ENCODE assay signal across 18 mouse cellular contexts in the genomic region with DNA sequence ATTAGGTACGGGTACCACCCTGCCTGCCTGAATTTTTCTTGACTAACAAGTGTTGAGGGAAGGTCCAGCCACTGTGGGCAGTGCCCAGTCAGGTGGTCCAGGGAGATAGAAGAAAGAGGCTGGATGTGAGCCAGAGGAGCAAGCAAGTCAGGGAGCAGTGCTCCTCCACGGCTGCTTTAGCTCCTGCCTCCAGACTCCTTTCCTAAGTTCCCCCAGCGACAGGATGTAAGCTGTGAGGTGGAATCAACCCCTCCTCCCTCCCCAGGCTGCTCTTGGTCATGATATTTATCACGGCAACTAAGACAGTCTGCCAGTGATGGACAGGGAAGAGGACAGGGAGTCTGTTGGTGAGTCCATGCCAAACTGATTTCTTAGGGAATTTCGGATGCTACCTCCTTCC. TPM values are rescaled to one million over a fixed set of nuclear protein-coding genes. Genes with fewer than 3 reads are reported as not detected.
DNase-seq lines count a peak whose midpoint lies in the region; TF ChIP-seq lines count a peak whose summit lies in the region.
"Had no signal": no experiment of that assay in that cellular context is flagged by ENCODE, and none has a peak within 500 bp of the region (broad histone marks: within the 10 kb centered on the region; RNA-seq: fewer than 3 reads in every experiment).

No protein-coding gene starts in this region.

- no peak overlapping the region for H3K4me3 ChIP-seq in left cerebral cortex, adult 2 months
- H3K4me3 ChIP-seq in cortical plate, adult 2 months (ENCODE audit: insufficient read depth, low read length) = no peak overlapping the region
- H3K4me3 ChIP-seq: embryonic facial prominence, embryonic 12.5 days; embryonic facial prominence, embryonic 15.5 days; heart, embryonic 10.5 days; heart, embryonic 13.5 days; hindbrain, embryonic 12.5 days; hindbrain, embryonic 15.5 days had no signal

- TF ChIP-seq POLR2A in cortical plate, adult 2 months (IDR thresholded peaks at IDR 0.05; ENCODE audit: extremely low read depth, insufficient read depth, low read length) = no peak

- TF ChIP-seq CTCF in left cerebral cortex, adult 2 months (IDR thresholded peaks at IDR 0.05) = no peak
- no peak for TF ChIP-seq CTCF in cortical plate, adult 2 months (IDR thresholded peaks at IDR 0.05; ENCODE audit: extremely low read depth, insufficient read depth, low read length)

- peak overlapping the region; percentile 21; the same call in 1 of the 2 replicates for H3K27ac ChIP-seq in left cerebral cortex, adult 2 months
- peak overlapping the region; percentile 43; the same call in 1 of the 2 replicates for H3K27ac ChIP-seq in cortical plate, adult 2 months (ENCODE audit: insufficient read depth, low read length)
- H3K27ac ChIP-seq: embryonic facial prominence, embryonic 12.5 days; embryonic facial prominence, embryonic 15.5 days; heart, embryonic 10.5 days; heart, embryonic 13.5 days; hindbrain, embryonic 12.5 days; hindbrain, embryonic 15.5 days had no signal

- DNase-seq in heart, adult 11 months = peak; percentile 94
- DNase-seq in heart, postnatal 10 days = no peak
- no peak for DNase-seq in left cerebral cortex, adult 2 months (ENCODE audit: extremely low spot score in 1 of 2, low spot score in 2 of 2)
- no peak for DNase-seq in left cerebral cortex, postnatal 25 days (ENCODE audit: low spot score in 2 of 2)
- no peak for DNase-seq in cerebellum, postnatal 14 days
- DNase-seq: adrenal gland, postnatal 10 days; adrenal gland, postnatal 36 days; B cell, adult 2 months; cerebellum, adult 11-12 months; cerebellum, adult 8-10 months; forebrain, postnatal 0 days had no signal

- intact Hi-C loops in heart, postnatal 10 days (cut with DNase I) = no loop called here
- intact Hi-C loops in left cerebral cortex, adult 2 months (cut with DNase I) = no loop called here
- intact Hi-C loops in left cerebral cortex, postnatal 25 days (cut with DNase I) = no loop called here

- H3K4me1 ChIP-seq in cortical plate, adult 2 months (ENCODE audit: control insufficient read depth, insufficient read depth, low read length) = peaks cover 5% of the 10 kb centered on the region

RNA-seq across cellular contexts. Expression of gene Elmod3, which starts 4.3 kb away (rescaled TPM):
- total RNA-seq in heart, postnatal 10 days (2021) = 10 to 100 TPM; 15.7 to 16.0 TPM
- total RNA-seq in left cerebral cortex, adult 2 months (2021) = 10 to 100 TPM; 19.1 to 21.3 TPM
- 10 to 100 TPM; 18.0 to 18.3 TPM for total RNA-seq in left cerebral cortex, postnatal 25 days (2021)
- 27.5 and 28.1 TPM in 2 replicates for polyA plus RNA-seq in cortical plate, adult 2 months (2012; rRNA removed)

RNA-seq across cellular contexts. Expression of gene Retsat, which starts 4.4 kb away (rescaled TPM):
- 100 to 1,000 TPM; 141 to 152 TPM for total RNA-seq in heart, postnatal 10 days (2021)
- total RNA-seq in left cerebral cortex, adult 2 months (2021) = 10 to 100 TPM; 46.3 to 50.3 TPM
- total RNA-seq in left cerebral cortex, postnatal 25 days (2021) = 10 to 100 TPM; 46.2 to 60.5 TPM
- polyA plus RNA-seq in cortical plate, adult 2 months (2012; rRNA removed) = 14.1 and 14.8 TPM in 2 replicates

RNA-seq across cellular contexts. Expression of gene Tgoln1, which starts 22.9 kb away (rescaled TPM):
- 10 to 100 TPM; 44.5 to 45.4 TPM for total RNA-seq in heart, postnatal 10 days (2021)
- 10 to 100 TPM; 95.1 to 95.5 TPM for total RNA-seq in left cerebral cortex, adult 2 months (2021)
- 10 to 100 TPM; 87.7 to 91.5 TPM for total RNA-seq in left cerebral cortex, postnatal 25 days (2021)
- polyA plus RNA-seq in cortical plate, adult 2 months (2012; rRNA removed) = 68.7 and 70.3 TPM in 2 replicates

RNA-seq across cellular contexts. Expression of gene Capg, which starts 49.7 kb away (rescaled TPM):
- 10 to 100 TPM; 11.5 to 13.1 TPM for total RNA-seq in heart, postnatal 10 days (2021)
- 1 to 10 TPM; 2.3 to 2.6 TPM for total RNA-seq in left cerebral cortex, adult 2 months (2021)
- 1 to 10 TPM; 1.9 to 2.9 TPM for total RNA-seq in left cerebral cortex, postnatal 25 days (2021)
- 3.0 and 3.1 TPM in 2 replicates for polyA plus RNA-seq in cortical plate, adult 2 months (2012; rRNA removed)
